Mouse (Mus musculus): Measurements from ENCODE around the gene Setd4. TPM values are rescaled to one million over a fixed set of nuclear protein-coding genes. Genes with fewer than 3 reads are reported as not detected.
"Not testable (repeated sequence)": the region's sequence is repeated elsewhere in the genome, so short reads cannot be mapped to it uniquely, and the experiment has no call there.

Setd4 gene
- total and polyA plus RNA-seq, 3 experiments = 0.70 to 4.6 (median 0.96) TPM

DNA sequence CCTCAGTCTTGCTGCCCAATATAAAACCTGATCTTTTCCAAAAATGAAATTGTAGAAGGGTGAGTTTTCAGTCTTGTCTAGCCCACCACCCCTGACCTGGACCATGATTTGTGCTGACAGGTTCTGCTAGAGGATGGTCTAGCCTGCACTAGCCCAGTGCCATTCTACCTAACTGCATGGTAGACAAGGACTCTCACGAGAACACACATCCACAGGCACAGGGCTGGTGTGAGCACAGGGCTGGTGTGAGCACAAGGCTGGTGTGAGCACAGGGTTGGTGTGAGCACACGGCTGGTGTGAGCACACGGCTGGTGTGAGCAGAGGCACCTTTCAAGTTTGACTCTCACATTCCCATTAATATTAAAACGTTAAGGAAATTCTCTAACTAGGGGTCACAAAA lies 20.8 kb upstream of the Setd4 start:
- no peak overlapping the region for H3K27ac ChIP-seq
- no peaks in the 10 kb centered on the region for H3K36me3 ChIP-seq (ENCODE audit: control insufficient read depth, insufficient read depth, low read length)
- TF ChIP-seq EP300 (IDR thresholded peaks at IDR 0.05; ENCODE audit: insufficient read depth, low read depth, low read length) (no peak), POLR2A (IDR thresholded peaks at IDR 0.05; ENCODE audit: insufficient read depth, low read depth, low read length) (no peak), CTCF (IDR thresholded peaks at IDR 0.05) (no peak)
- no peak overlapping the region for H3K9ac ChIP-seq (ENCODE audit: low read depth, low read length)
- H3K4me3 ChIP-seq = no peak overlapping the region
- WGBS = 76% methylated on average over 4 of the region's 4 CpGs
- no peak for DNase-seq
- no peaks in the 10 kb centered on the region for H3K27me3 ChIP-seq (ENCODE audit: control insufficient read depth, insufficient read depth, low read length)
- no peaks in the 10 kb centered on the region for H3K4me1 ChIP-seq (ENCODE audit: control insufficient read depth, insufficient read depth, low read length)
- H3K79me2 ChIP-seq (replicated peaks; ENCODE audit: control insufficient read depth, insufficient read depth, low read length) = no peaks in the 10 kb centered on the region
- intact Hi-C loops (cut with DNase I) = no loop called here

DNA sequence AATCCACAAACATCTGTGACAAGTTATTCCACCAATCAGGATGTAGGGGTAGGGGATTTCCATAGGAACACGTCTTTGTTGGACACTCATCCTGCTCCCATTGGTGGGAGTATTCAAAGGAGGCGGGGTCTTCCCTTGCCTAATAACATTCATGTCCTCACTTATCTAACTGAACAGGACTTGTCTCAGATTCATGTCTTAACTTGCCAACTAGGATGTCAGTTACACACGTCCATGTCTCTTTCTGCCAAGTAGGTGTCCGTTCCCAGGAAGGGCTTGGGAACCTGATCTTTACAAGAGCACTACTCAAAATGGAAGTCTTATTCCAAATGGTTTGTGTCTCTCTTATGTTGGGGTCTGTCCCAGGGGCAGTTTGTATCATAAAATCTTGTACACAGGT lies 19.9 kb upstream of the Setd4 start:
- H3K4me1 ChIP-seq (ENCODE audit: control insufficient read depth, insufficient read depth, low read length); intact Hi-C loops (cut with DNase I); H3K4me3 ChIP-seq; H3K9ac ChIP-seq (ENCODE audit: low read depth, low read length); H3K36me3 ChIP-seq (ENCODE audit: control insufficient read depth, insufficient read depth, low read length); H3K27ac ChIP-seq; H3K79me2 ChIP-seq (replicated peaks; ENCODE audit: control insufficient read depth, insufficient read depth, low read length); DNase-seq; H3K27me3 ChIP-seq (ENCODE audit: control insufficient read depth, insufficient read depth, low read length): not testable (repeated sequence)
- 74% methylated on average over 4 of the region's 4 CpGs for whole genome bisulfite sequencing

DNA sequence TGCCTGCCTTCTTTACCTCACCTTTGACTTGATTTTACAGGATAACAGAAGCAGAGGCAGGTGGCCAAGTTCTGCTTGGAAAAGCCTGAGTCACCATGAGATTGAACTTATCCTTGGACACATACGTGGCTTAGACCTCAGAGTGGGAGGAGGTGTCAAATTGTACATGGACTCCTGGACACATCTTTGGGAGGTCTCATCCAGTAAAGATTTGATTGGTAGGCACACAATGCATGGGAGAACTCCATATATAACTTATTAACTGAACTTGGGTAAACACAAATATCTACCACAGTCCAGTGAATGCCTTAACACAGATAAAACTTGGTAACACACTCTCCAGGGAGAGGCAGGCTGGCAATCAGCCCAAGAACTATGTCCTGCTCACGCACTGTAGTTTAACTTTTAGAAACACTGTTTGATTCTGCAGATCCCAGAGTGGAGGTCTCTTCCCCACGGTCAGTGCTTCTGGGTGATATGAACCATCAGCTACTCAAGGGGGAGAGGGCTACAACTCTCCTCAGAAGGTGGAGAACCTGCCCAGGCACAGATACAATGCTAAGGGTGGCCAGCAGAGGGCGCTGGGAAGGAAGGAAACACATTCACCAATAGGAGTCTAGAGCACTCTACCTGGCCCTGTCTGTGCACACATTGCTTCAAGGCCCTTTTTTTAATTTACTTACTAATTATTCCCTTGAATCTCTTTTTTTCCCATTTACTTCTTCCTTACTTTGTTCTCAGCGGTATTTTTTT lies 11.4 kb upstream of the Setd4 start:
- intact Hi-C loops (cut with DNase I) = loop anchor here (10.0 kb wide), 1 partner anchor 150 kb away; no protein-coding TSS in a partner anchor

DNA sequence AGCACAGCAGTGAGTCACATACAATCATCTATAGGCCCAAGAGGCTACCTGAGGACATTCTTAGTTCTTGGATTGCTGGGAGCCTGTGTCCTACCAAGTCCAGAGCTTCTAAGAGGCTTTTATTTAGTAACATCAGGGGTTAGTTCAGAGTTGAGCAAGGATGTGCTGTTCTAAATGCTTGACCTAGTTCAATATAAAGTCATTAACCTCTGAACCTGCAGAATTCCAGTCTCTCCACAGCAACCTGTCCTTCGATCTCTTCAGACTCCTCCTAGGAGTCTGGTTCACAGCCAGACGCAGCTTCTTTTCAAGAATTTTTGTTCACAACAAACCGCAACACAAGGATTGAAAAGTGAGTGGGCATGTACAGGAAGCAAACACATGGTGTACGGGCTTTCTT lies 7.1 kb upstream of the Setd4 start:
- Histone ChIP-seq H3K4me1 (ENCODE audit: control insufficient read depth, insufficient read depth, low read length) (no peaks in the 10 kb centered on the region), H3K36me3 (ENCODE audit: control insufficient read depth, insufficient read depth, low read length) (no peaks in the 10 kb centered on the region), H3K4me3 (no peak overlapping the region), H3K79me2 (replicated peaks; ENCODE audit: control insufficient read depth, insufficient read depth, low read length) (no peaks in the 10 kb centered on the region), H3K27ac (no peak overlapping the region), H3K9ac (ENCODE audit: low read depth, low read length) (no peak overlapping the region), H3K27me3 (ENCODE audit: control insufficient read depth, insufficient read depth, low read length) (no peaks in the 10 kb centered on the region)
- no peak for DNase-seq
- intact Hi-C loops (cut with DNase I) = loop anchor here (10.0 kb wide), 1 partner anchor 154 kb away; no protein-coding TSS in a partner anchor
- TF ChIP-seq CTCF (IDR thresholded peaks at IDR 0.05) (no peak), EP300 (IDR thresholded peaks at IDR 0.05; ENCODE audit: insufficient read depth, low read depth, low read length) (no peak), POLR2A (IDR thresholded peaks at IDR 0.05; ENCODE audit: insufficient read depth, low read depth, low read length) (no peak)
- WGBS = 95% methylated on average over 4 of the region's 4 CpGs

More for the DNA sequence above, 11.4 kb upstream of the Setd4 start:
- 22% methylated on average over 5 of the region's 5 CpGs for WGBS
- Histone ChIP-seq H3K4me3 (no peak overlapping the region), H3K9ac (ENCODE audit: low read depth, low read length) (no peak overlapping the region), H3K36me3 (ENCODE audit: control insufficient read depth, insufficient read depth, low read length) (no peaks in the 10 kb centered on the region), H3K4me1 (ENCODE audit: control insufficient read depth, insufficient read depth, low read length) (no peaks in the 10 kb centered on the region), H3K27me3 (ENCODE audit: control insufficient read depth, insufficient read depth, low read length) (no peaks in the 10 kb centered on the region), H3K27ac (no peak overlapping the region), H3K79me2 (replicated peaks; ENCODE audit: control insufficient read depth, insufficient read depth, low read length) (no peaks in the 10 kb centered on the region)
- TF ChIP-seq EP300 (IDR thresholded peaks at IDR 0.05; ENCODE audit: insufficient read depth, low read depth, low read length) (0 out of 2 replicates have a peak, but pooled peaks have one; percentile 32), POLR2A (IDR thresholded peaks at IDR 0.05; ENCODE audit: insufficient read depth, low read depth, low read length) (no peak), CTCF (IDR thresholded peaks at IDR 0.05) (peak; percentile 86)
- DNase-seq = peak; percentile 56 to 78

DNA sequence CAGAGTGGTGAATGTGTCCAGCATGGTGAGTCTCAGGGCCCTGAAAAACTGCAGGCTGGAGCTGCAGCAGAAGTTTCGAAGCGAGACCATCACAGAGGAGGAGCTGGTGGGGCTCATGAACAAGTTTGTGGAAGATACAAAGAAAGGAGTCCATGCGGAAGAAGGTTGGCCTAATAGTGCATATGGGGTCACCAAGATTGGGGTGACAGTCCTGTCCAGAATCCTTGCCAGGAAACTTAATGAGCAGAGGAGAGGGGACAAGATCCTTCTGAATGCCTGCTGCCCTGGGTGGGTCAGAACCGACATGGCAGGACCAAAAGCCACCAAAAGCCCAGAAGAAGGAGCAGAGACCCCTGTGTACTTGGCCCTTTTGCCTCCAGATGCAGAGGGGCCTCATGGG lies 5.9 kb upstream of the Setd4 start:
- TF ChIP-seq POLR2A (IDR thresholded peaks at IDR 0.05; ENCODE audit: insufficient read depth, low read depth, low read length) (no peak), CTCF (IDR thresholded peaks at IDR 0.05) (no peak), EP300 (IDR thresholded peaks at IDR 0.05; ENCODE audit: insufficient read depth, low read depth, low read length) (no peak)
- no peak overlapping the region for H3K27ac ChIP-seq
- no peak overlapping the region for H3K9ac ChIP-seq (ENCODE audit: low read depth, low read length)
- 95% methylated on average over 4 of the region's 4 CpGs for WGBS
- no peaks in the 10 kb centered on the region for H3K36me3 ChIP-seq (ENCODE audit: control insufficient read depth, insufficient read depth, low read length)
- intact Hi-C loops (cut with DNase I) = loop anchor here (5.0 to 10.0 kb wide), 2 partner anchors 155 to 223 kb away; partner anchors contain the start of gene Morc3
- no peak overlapping the region for H3K4me3 ChIP-seq
- no peaks in the 10 kb centered on the region for H3K27me3 ChIP-seq (ENCODE audit: control insufficient read depth, insufficient read depth, low read length)
- H3K4me1 ChIP-seq (ENCODE audit: control insufficient read depth, insufficient read depth, low read length) = no peaks in the 10 kb centered on the region
- no peaks in the 10 kb centered on the region for H3K79me2 ChIP-seq (replicated peaks; ENCODE audit: control insufficient read depth, insufficient read depth, low read length)
- DNase-seq = no peak

DNA sequence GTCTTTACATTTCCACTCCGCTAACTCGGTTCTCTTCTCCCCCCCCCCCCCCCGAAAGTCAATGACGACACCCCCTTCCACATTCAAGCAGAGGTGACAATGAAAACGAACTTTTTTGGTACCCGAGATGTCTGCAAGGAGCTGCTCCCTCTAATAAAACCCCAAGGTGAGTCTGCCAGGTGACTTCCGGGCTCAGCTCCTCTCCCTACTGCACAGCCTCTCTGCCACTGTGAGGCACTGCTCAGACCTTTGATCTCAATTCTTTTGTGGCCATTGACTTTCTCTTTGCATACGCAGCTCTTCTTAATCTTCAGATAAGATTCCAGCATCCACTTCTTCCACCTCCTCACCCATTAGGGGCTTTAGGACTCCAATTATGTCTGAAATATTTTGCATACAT lies 4.9 kb upstream of the Setd4 start:
- WGBS = 75% methylated on average over 8 of the region's 8 CpGs
- Histone ChIP-seq H3K36me3 (ENCODE audit: control insufficient read depth, insufficient read depth, low read length) (no peaks in the 10 kb centered on the region), H3K4me1 (ENCODE audit: control insufficient read depth, insufficient read depth, low read length) (peaks cover 3% of the 10 kb centered on the region), H3K9ac (ENCODE audit: low read depth, low read length) (no peak overlapping the region), H3K4me3 (no peak overlapping the region), H3K27ac (no peak overlapping the region), H3K79me2 (replicated peaks; ENCODE audit: control insufficient read depth, insufficient read depth, low read length) (no peaks in the 10 kb centered on the region), H3K27me3 (ENCODE audit: control insufficient read depth, insufficient read depth, low read length) (no peaks in the 10 kb centered on the region)
- intact Hi-C loops (cut with DNase I) = loop anchor here (5.0 kb wide), 1 partner anchor 224 kb away; the partner anchor contains the start of gene Morc3
- TF ChIP-seq CTCF (IDR thresholded peaks at IDR 0.05) (no peak), EP300 (IDR thresholded peaks at IDR 0.05; ENCODE audit: insufficient read depth, low read depth, low read length) (no peak), POLR2A (IDR thresholded peaks at IDR 0.05; ENCODE audit: insufficient read depth, low read depth, low read length) (no peak)
- DNase-seq = no peak
